Mouse (Mus musculus) myocyte (in vitro differentiated cells): ENCODE measurements at regions not wholly inside any gene's neighbourhood (a gene's known extent, or its start where the extent isn't known, plus 50 kb on each side); places are given as distances from the start of the nearest gene placed in this dataset.

Source experiments
- CEBPB ChIP-seq: IDR thresholded peaks from 2 replicates; pipeline ENCODE4 v1.6.1; 2011; ENCODE audit warnings: mild to moderate bottlenecking, moderate library complexity; ENCODE audit not compliant: poor library complexity, insufficient read depth, severe bottlenecking
- E2F4 ChIP-seq: IDR thresholded peaks from one replicate; pipeline ENCODE4 v1.6.1; 2011; ENCODE audit warnings: mild to moderate bottlenecking, control low read depth, moderate library complexity; ENCODE audit not compliant: insufficient read depth
- MAX ChIP-seq: IDR thresholded peaks from one replicate; pipeline ENCODE4 v1.6.1; 2011; ENCODE audit warnings: low read depth, mild to moderate bottlenecking, control low read depth
- MYOD1 ChIP-seq, 3 experiments: IDR thresholded peaks; one replicate each; pipeline ENCODE4 v1.6.1; 2011; ENCODE audit warnings: control low read depth in 2 of 3, low read depth in 2 of 3, mild to moderate bottlenecking in 2 of 3, moderate library complexity in 1 of 3; ENCODE audit not compliant: insufficient read length in 2 of 3, control insufficient read depth in 1 of 3
- MYOG ChIP-seq, 3 experiments: IDR thresholded peaks; one replicate each; pipeline ENCODE4 v1.6.1; 2011; ENCODE audit warnings: control low read depth in 2 of 3, low read depth in 2 of 3, mild to moderate bottlenecking in 2 of 3; ENCODE audit not compliant: insufficient read length in 2 of 3, control insufficient read depth in 1 of 3, insufficient read depth in 1 of 3
- POLR2A ChIP-seq: IDR thresholded peaks from one replicate; pipeline ENCODE4 v1.6.1; 2011; ENCODE audit warnings: low read depth, mild to moderate bottlenecking, control low read depth, moderate library complexity; ENCODE audit not compliant: insufficient read length
- POLR2AphosphoS2 ChIP-seq: IDR thresholded peaks from one replicate; pipeline ENCODE4 v1.6.1; 2011; ENCODE audit warnings: low read depth, control low read depth; ENCODE audit not compliant: insufficient read length
- REST ChIP-seq: IDR thresholded peaks from one replicate; pipeline ENCODE4 v1.6.1; 2011; ENCODE audit warnings: mild to moderate bottlenecking, control low read depth, moderate library complexity; ENCODE audit not compliant: insufficient read depth, insufficient read length
- SRF ChIP-seq: IDR thresholded peaks from one replicate; pipeline ENCODE4 v1.6.1; 2011; ENCODE audit warnings: low read depth; ENCODE audit not compliant: control insufficient read depth, insufficient read length
- TCF12 ChIP-seq: IDR thresholded peaks from one replicate; pipeline ENCODE4 v1.6.1; 2011; ENCODE audit warnings: mild to moderate bottlenecking, control low read depth; ENCODE audit not compliant: poor library complexity, insufficient read depth, severe bottlenecking
- TCF3 ChIP-seq: IDR thresholded peaks from one replicate; pipeline ENCODE4 v1.6.1; 2011; ENCODE audit warnings: low read depth, control low read depth; ENCODE audit not compliant: insufficient read length
- USF1 ChIP-seq: IDR thresholded peaks from one replicate; pipeline ENCODE4 v1.6.1; 2011; ENCODE audit warnings: low read depth, mild to moderate bottlenecking, control low read depth, moderate library complexity

- TF ChIP-seq CEBPB (no peak), POLR2A (no peak), USF1 (no peak), MYOG (IDR thresholded peaks at IDR 0.05; ENCODE audit: control insufficient read depth in 1 of 3, insufficient read depth in 1 of 3, insufficient read length in 2 of 3, low read depth in 2 of 3) (no peak), TCF12 (no peak), MYOD1 (IDR thresholded peaks at IDR 0.05; ENCODE audit: control insufficient read depth in 1 of 3, insufficient read length in 2 of 3, low read depth in 2 of 3) (no peak), MAX (no peak), REST (no peak), TCF3 (no peak), E2F4 (no peak), POLR2AphosphoS2 (no peak), SRF (no peak)
Measured at GRCm38 (mm10) chr9:88085181-88085816, 241.7 kb upstream of the Nt5e start.
